ENCODE assay signal across 29 mouse cellular contexts in the genomic region with DNA sequence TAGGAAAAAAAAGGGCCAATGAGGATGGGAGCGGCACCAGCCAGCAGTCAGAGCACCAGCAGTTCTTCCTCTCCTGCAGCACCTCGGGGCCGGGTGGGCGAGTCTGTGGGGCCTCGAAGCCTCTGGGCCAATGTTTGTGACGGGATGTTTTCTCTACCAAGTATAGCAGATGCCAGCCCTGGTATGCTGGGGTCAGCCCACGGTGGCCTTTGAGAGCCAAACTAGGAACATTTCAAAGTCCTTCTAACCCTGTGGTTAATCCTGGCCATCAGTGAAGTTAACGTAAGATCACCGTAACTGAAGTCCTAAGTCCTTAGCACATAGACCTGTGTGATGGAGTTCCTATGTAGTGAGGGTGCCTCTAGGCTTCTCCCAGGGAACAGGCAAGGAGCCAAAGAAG. TPM values are rescaled to one million over a fixed set of nuclear protein-coding genes. Genes with fewer than 3 reads are reported as not detected.
DNase-seq lines count a peak whose midpoint lies in the region; ATAC-seq lines count a peak whose summit lies in the region.
"Had no signal": no experiment of that assay in that cellular context is flagged by ENCODE, and none has a peak within 500 bp of the region (broad histone marks: within the 10 kb centered on the region; RNA-seq: fewer than 3 reads in every experiment).

No protein-coding gene starts in this region.

- H3K36me3 ChIP-seq in kidney, embryonic 15.5 days: no peaks in the 10 kb centered on the region
- H3K36me3 ChIP-seq: embryonic facial prominence, embryonic 10.5 days; embryonic facial prominence, embryonic 13.5 days; G1E; heart, embryonic 10.5 days; heart, embryonic 13.5 days had no signal

- H3K9me3 ChIP-seq in kidney, embryonic 15.5 days (replicated peaks): no peaks in the 10 kb centered on the region
- H3K9me3 ChIP-seq: embryonic facial prominence, embryonic 10.5 days; embryonic facial prominence, embryonic 13.5 days; G1E; heart, embryonic 10.5 days; heart, embryonic 13.5 days had no signal

- 55% methylated on average over 9 of the region's 9 CpGs for WGBS in kidney, embryonic 15.5 days

- no peak overlapping the region for H3K27ac ChIP-seq in kidney, embryonic 15.5 days
- H3K27ac ChIP-seq: embryonic facial prominence, embryonic 10.5 days; embryonic facial prominence, embryonic 13.5 days; heart, embryonic 10.5 days; heart, embryonic 13.5 days; hindbrain, embryonic 14.5 days; hindbrain, postnatal 0 days had no signal

- peak; percentile 20 for DNase-seq in kidney, adult 11 months
- DNase-seq in 3134 (ENCODE audit: extremely low read depth, insufficient read length, low spot score) (peak; percentile 47), 3T3-L1 (ENCODE audit: low read depth, low spot score) (peak; percentile 58)
- DNase-seq in heart, adult 8-10 months (ENCODE audit: low spot score): no peak
- DNase-seq: adrenal gland, adult 8-10 months; adrenal gland, postnatal 25 days; B cell, adult 2 months; cerebellum, adult 18-20 months; cerebellum, adult 9-10 months; cerebellum, postnatal 25 days; gastrocnemius, postnatal 25 days; heart, adult 18-20 months; heart, postnatal 14 days; heart, postnatal 4 days had no signal

- H3K4me3 ChIP-seq in kidney, embryonic 15.5 days (replicated peaks): no peak overlapping the region
- H3K4me3 ChIP-seq: embryonic facial prominence, embryonic 10.5 days; embryonic facial prominence, embryonic 13.5 days; heart, embryonic 10.5 days; heart, embryonic 13.5 days had no signal

- no peak overlapping the region for H3K4me2 ChIP-seq in kidney, embryonic 15.5 days
- H3K4me2 ChIP-seq: embryonic facial prominence, embryonic 13.5 days; heart, embryonic 13.5 days; hindbrain, embryonic 14.5 days had no signal

- H3K9ac ChIP-seq in kidney, embryonic 15.5 days: no peak overlapping the region
- H3K9ac ChIP-seq: embryonic facial prominence, embryonic 13.5 days; heart, embryonic 13.5 days; hindbrain, embryonic 14.5 days had no signal

- no peak for ATAC-seq in kidney, embryonic 15.5 days (replicated peaks; ENCODE audit: low FRiP score)
- ATAC-seq in erythroblast, adult 5-6 weeks (replicated peaks; ENCODE audit: low FRiP score, poor library complexity, severe bottlenecking): no peak
- ATAC-seq: activated CD4-positive, CD25-positive, alpha-beta regulatory T cell, adult 4 months; forebrain, embryonic 14.5 days; hindbrain, postnatal 0 days; inflammation-experienced regulatory T-cells, adult 6 months; intestine, embryonic 16.5 days had no signal

- H3K27me3 ChIP-seq in kidney, embryonic 15.5 days: no peaks in the 10 kb centered on the region
- H3K27me3 ChIP-seq: CH12.LX; embryonic facial prominence, embryonic 13.5 days had no signal

- H3K4me1 ChIP-seq in kidney, embryonic 15.5 days: peaks cover 11% of the 10 kb centered on the region
- H3K4me1 ChIP-seq: embryonic facial prominence, embryonic 13.5 days; heart, embryonic 10.5 days; heart, embryonic 13.5 days had no signal

RNA-seq across cellular contexts. Expression of a gene that starts 25.5 kb away (rescaled TPM):
- 123 and 127 TPM in 2 replicates for polyA plus RNA-seq in kidney, embryonic 15.5 days (2015; fragmentation: Nextera tagmentation; extraction: Ambion mirVana)
- 1 to 10 TPM in 3 of 4 experiments, under 1 TPM in 1; 0.56 to 2.3 (median 1.4) TPM for total RNA-seq in heart, adult 8-10 months (2022)
- 67.1 and 70.2 TPM in 2 replicates for total RNA-seq in erythroblast, adult 5-6 weeks (2015; ENCODE audit: low replicate concordance)
- 131 and 155 TPM in 2 replicates for total RNA-seq in erythroblast, adult 5-6 weeks (2017; ENCODE audit: low replicate concordance)

RNA-seq across cellular contexts. Expression of a gene that starts 54.6 kb away (rescaled TPM):
- polyA plus RNA-seq in kidney, embryonic 15.5 days (2015; fragmentation: Nextera tagmentation; extraction: Ambion mirVana): 26.8 and 28.8 TPM in 2 replicates
- total RNA-seq in heart, adult 8-10 months (2022): not detected
- total RNA-seq in erythroblast, adult 5-6 weeks (2015; ENCODE audit: low replicate concordance): not detected in 2 replicates
- not detected in 2 replicates for total RNA-seq in erythroblast, adult 5-6 weeks (2017; ENCODE audit: low replicate concordance)
- total RNA-seq: gastrocnemius, adult 8-10 months; gastrocnemius, postnatal 25 days; heart, postnatal 14 days; heart, postnatal 4 days had no signal
- polyA plus RNA-seq: G1E had no signal

RNA-seq across cellular contexts. Expression of a gene that starts 57.7 kb away (rescaled TPM):
- 1,379 and 1,393 TPM in 2 replicates for polyA plus RNA-seq in kidney, embryonic 15.5 days (2015; fragmentation: Nextera tagmentation; extraction: Ambion mirVana)
- 1,000 to 10,000 TPM; 1,398 to 1,706 (median 1,515) TPM for total RNA-seq in heart, adult 8-10 months (2022)
- 655 and 829 TPM in 2 replicates for total RNA-seq in erythroblast, adult 5-6 weeks (2015; ENCODE audit: low replicate concordance)
- total RNA-seq in erythroblast, adult 5-6 weeks (2017; ENCODE audit: low replicate concordance): 835 and 981 TPM in 2 replicates

Comparison
In these comparisons a context has a peak if more than half of its experiments do, and no peak if none do; other contexts are left out.
1. RNA of a gene that starts 25.5 kb away (total RNA-seq): 67.1 to 155 TPM in erythroblast, adult 5-6 weeks; 0.56 to 2.3 TPM in heart, adult 8-10 months; every median in the first group is over 10 times any median in the second.